Mouse (Mus musculus) thymus, adult 2 months (tissue): ENCODE measurements at regions not wholly inside any gene's neighbourhood (a gene's known extent, or its start where the extent isn't known, plus 50 kb on each side); places are given as distances from the start of the nearest gene placed in this dataset.

Experiments used
- DNase-seq: peaks from one replicate; pipeline ENCODE4 v3.0.0; 2021
- H3K27ac ChIP-seq: fragments of 200-500 bp; 2 replicates; pipeline ENCODE4 v1.5.1; 2012; ENCODE audit warnings: low read length, control low read depth; ENCODE audit not compliant: control insufficient read depth, insufficient read depth
- H3K27me3 ChIP-seq: fragments of 200-500 bp; 2 replicates; pipeline ENCODE4 v1.6.1; 2012; ENCODE audit warnings: mild to moderate bottlenecking, low read length, moderate library complexity, mixed read lengths; ENCODE audit not compliant: control insufficient read depth, insufficient read depth
- H3K36me3 ChIP-seq: fragments of 200-500 bp; 2 replicates; pipeline ENCODE4 v1.6.1; 2012; ENCODE audit warnings: mild to moderate bottlenecking, low read length, moderate library complexity; ENCODE audit not compliant: control insufficient read depth, insufficient read depth
- H3K4me1 ChIP-seq: fragments of 200-500 bp; replicated peaks from 2 replicates; pipeline ENCODE4 v1.6.1; 2012; ENCODE audit warnings: low read length; ENCODE audit not compliant: control insufficient read depth, insufficient read depth
- H3K4me3 ChIP-seq: fragments of 200-500 bp; 2 replicates; pipeline ENCODE4 v1.5.1; 2012; ENCODE audit warnings: mild to moderate bottlenecking, low read length, control low read depth, moderate library complexity; ENCODE audit not compliant: control insufficient read depth, insufficient read depth
- CTCF ChIP-seq: fragments of 200-500 bp; IDR thresholded peaks from 2 replicates; pipeline ENCODE4 v1.5.1; 2012; ENCODE audit warnings: mild to moderate bottlenecking, control low read depth, low read length, moderate library complexity, borderline replicate concordance; ENCODE audit not compliant: control insufficient read depth, poor library complexity, insufficient read depth; ENCODE audit errors: extremely low read depth
- POLR2A ChIP-seq: fragments of 200-500 bp; IDR thresholded peaks from 2 replicates; pipeline ENCODE4 v1.6.1; 2012; ENCODE audit warnings: mild to moderate bottlenecking, low read length, control low read depth, moderate library complexity; ENCODE audit not compliant: control insufficient read depth, poor library complexity, insufficient read depth; ENCODE audit errors: extremely low read depth
- WGBS: fragments of 180-500 bp; shearing (Covaris S2); methylation state at CpG from one replicate; pipeline ENCODE4 v1.1.7; 2018; 5-methylcytosine and 5-hydroxymethylcytosine counted together

DNA sequence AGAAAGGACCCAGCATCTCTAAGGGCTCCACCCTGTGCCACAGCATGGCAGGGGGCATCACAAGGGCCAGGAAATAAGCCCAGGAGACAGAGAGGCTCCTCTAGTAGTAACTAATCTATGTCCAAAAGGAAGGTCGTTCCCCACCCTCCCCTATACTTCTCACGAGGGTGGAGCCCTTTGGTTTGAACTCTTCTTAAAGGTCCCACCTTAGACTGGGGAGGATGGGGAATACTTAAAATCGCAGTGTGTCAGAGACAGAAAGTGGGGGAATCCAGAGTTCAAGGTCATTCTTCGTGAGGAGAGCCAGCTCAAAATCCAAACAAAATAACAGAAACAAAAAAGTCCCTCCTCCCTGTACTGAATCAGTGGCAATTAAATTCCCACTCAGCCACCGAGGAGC is 50.6 kb upstream of the Med13l start:
- WGBS: 80% methylated on average over 5 of the region's 5 CpGs
- no peaks in the 10 kb centered on the region for H3K36me3 ChIP-seq
- H3K27me3 ChIP-seq: peaks cover 4% of the 10 kb centered on the region; the same call in 1 of the 2 replicates
- no peak overlapping the region for H3K27ac ChIP-seq
- TF ChIP-seq POLR2A (no peak), CTCF (no peak)
- H3K4me1 ChIP-seq: peaks cover 10% of the 10 kb centered on the region
- no peak overlapping the region for H3K4me3 ChIP-seq
- DNase-seq: no peak
